Mouse (Mus musculus): ENCODE results near the gene Myh9.

The Myh9 gene

GRCm38 (mm10) chr15:77804949-77805348 is 37.0 kb downstream of the Myh9 start:
- DNase-seq, result no peak

- no peak for DNase-seq
Observed at GRCm38 (mm10) chr15:77804460-77804859, 37.5 kb downstream of the Myh9 start.

GRCm38 (mm10) chr15:77803747-77804146 is 38.2 kb downstream of the Myh9 start:
- no peak for DNase-seq

GRCm38 (mm10) chr15:77802992-77803391 is 39.0 kb downstream of the Myh9 start:
- no peak for DNase-seq

- no peak for DNase-seq
Observed at GRCm38 (mm10) chr15:77801188-77801587, 40.8 kb downstream of the Myh9 start.

GRCm38 (mm10) chr15:77800511-77800910 is 41.5 kb downstream of the Myh9 start:
- peak; percentile 79 for DNase-seq

- no peak for DNase-seq
Observed at GRCm38 (mm10) chr15:77799491-77800474, 42.2 kb downstream of the Myh9 start.

GRCm38 (mm10) chr15:77798664-77799490 is 43.1 kb downstream of the Myh9 start:
- peak; percentile 80 for DNase-seq

GRCm38 (mm10) chr15:77797609-77798411 is 44.2 kb downstream of the Myh9 start:
- peak; percentile 61 for DNase-seq

- no peak for DNase-seq
Observed at GRCm38 (mm10) chr15:77796409-77797035, 45.5 kb downstream of the Myh9 start.

- DNase-seq, result no peak
Observed at GRCm38 (mm10) chr15:77794908-77795356, 47.0 kb downstream of the Myh9 start.

- DNase-seq, result no peak
Observed at GRCm38 (mm10) chr15:77794138-77794907, 47.7 kb downstream of the Myh9 start.

- no peak for DNase-seq
Observed at GRCm38 (mm10) chr15:77793554-77793953, 48.4 kb downstream of the Myh9 start.

- no peak for DNase-seq
Observed at GRCm38 (mm10) chr15:77793094-77793493, 48.9 kb downstream of the Myh9 start.

- DNase-seq, result no peak
Observed at GRCm38 (mm10) chr15:77792056-77792455, 49.9 kb downstream of the Myh9 start.

- no peak for DNase-seq
Observed at GRCm38 (mm10) chr15:77790656-77791405, 51.1 kb downstream of the Myh9 start.

- no peak for DNase-seq
Observed at GRCm38 (mm10) chr15:77789186-77789585, 52.8 kb downstream of the Myh9 start.

- DNase-seq, result no peak
Observed at GRCm38 (mm10) chr15:77788356-77788755, 53.6 kb downstream of the Myh9 start.

- DNase-seq, result no peak
Observed at GRCm38 (mm10) chr15:77785807-77786206, 56.2 kb downstream of the Myh9 start.

- DNase-seq, result peak; percentile 56
Observed at GRCm38 (mm10) chr15:77784039-77784824, 57.7 kb downstream of the Myh9 start.

All from kidney, postnatal 10 days (tissue).